Mouse (Mus musculus) small intestine, adult 2 months (tissue): ENCODE measurements at regions not wholly inside any gene's neighbourhood (a gene's known extent, or its start where the extent isn't known, plus 50 kb on each side); places are given as distances from the start of the nearest gene placed in this dataset.

Experiments
- CTCF ChIP-seq: fragments of 200-500 bp; IDR thresholded peaks from 2 replicates; pipeline ENCODE4 v1.5.1; 2012; ENCODE audit warnings: low read depth, mild to moderate bottlenecking, control low read depth, inconsistent platforms, low read length, moderate library complexity, mixed read lengths; ENCODE audit not compliant: insufficient replicate concordance, insufficient read length; ENCODE audit errors: extremely low read depth
- POLR2A ChIP-seq: fragments of 200-500 bp; IDR thresholded peaks from 2 replicates; pipeline ENCODE4 v1.6.1; 2012; ENCODE audit warnings: low read depth, mild to moderate bottlenecking, control low read depth, inconsistent platforms, low read length, moderate library complexity

DNA sequence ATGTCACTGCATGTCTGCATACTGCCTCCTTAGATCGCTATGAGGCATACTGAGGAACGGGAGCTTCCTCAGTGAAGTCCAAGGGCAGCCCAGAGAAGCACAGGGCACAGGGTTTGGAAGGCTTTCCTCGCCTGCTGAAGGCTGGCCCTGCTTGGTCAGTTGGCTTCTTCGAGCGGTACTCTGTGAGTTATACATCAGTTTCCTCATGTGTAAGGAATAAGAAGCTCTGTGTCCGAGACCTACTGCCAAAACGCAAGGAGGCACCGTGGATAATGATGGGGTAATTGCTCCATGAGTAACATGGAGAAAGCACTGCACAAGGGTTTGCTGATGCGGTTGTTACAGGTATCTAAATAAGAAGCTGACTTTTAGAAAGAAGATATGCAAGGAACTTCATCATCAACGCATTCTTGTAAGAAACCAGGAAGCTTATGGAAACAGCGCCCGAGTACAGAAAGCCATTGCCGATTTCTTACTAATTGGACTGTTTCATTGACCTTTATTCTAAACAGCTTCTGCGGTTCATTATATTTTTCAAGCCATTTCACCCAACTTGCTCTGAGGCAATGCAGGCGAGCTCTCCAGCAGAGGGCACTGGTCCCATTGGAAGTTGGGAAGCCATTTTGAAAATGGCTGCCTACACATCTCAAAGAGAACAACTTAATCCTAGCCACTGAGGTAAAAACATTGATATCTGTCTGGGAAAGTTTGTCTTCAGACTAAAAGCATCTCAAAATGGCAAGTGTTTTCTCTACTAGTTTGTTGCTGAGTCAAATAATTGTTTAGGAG is 241.8 kb upstream of the Irx5 start:
- TF ChIP-seq CTCF (peak; percentile 13; the same call in 1 of the 2 replicates), POLR2A (no peak)
